8 mouse cellular contexts compared by ENCODE assay signal in the genomic region with DNA sequence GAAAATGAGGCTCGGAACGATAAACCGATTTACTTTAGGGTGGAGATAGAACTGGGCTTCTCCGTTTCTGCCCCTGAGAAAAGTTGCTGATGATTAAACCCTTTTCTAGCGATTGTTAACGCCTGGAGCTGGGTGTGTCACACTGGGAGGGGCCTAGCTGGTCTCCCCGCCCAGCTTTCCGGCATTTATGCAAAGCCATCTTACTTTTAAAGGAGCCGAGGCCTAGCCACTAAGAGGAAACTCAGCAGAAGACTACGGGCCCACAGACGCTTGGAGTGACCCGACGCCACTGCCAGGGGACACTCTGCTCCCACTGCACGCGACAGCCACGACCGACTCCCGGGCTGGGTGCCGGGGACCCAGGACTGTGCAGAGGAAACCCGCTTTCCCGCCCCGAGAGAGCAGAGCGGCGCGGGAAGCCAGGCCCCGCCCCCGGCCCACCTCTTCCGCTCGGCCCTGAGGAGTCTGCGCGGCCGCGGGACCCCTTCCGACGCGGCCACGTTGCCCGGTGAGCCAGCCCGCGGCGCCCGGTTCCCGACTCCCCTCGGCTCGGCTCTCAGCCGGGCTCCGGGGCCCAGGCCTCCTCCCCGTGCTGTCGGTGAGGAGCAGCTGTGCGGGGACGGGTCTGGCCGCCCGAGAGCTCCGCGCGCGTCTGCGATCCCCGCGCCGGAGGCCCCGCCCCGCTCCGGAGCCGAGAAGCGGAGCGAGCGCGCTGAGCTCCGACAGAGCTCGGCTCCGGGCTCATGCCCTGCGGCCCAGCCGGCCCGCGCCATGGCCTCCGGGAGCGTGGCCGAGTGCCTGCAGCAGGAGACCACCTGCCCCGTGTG. TPM values are rescaled to one million over a fixed set of nuclear protein-coding genes. Genes with fewer than 3 reads are reported as not detected.
DNase-seq lines count a peak whose midpoint lies in the region; ATAC-seq lines count a peak whose summit lies in the region.

No protein-coding gene starts in this region.

- peak overlapping the region; percentile 95 for H3K9ac ChIP-seq in intestine, embryonic 14.5 days (ENCODE audit: low read length)

- peak overlapping the region; percentile 100 for H3K4me3 ChIP-seq in intestine, embryonic 14.5 days (ENCODE audit: low read depth, low read length)

- peaks cover 34% of the 10 kb centered on the region for H3K36me3 ChIP-seq in intestine, embryonic 14.5 days (ENCODE audit: control insufficient read depth, insufficient read depth, low read length)

- peak; percentile 93 for ATAC-seq in intestine, embryonic 14.5 days (replicated peaks; ENCODE audit: low FRiP score, low TSS enrichment, low read depth)

- H3K27ac ChIP-seq in intestine, embryonic 14.5 days (ENCODE audit: low read depth): peak overlapping the region; percentile 96

- peak; percentile 75 to 80 for DNase-seq in adrenal gland, adult 18-20 months (ENCODE audit: low spot score in 2 of 2)
- peak; percentile 90 for DNase-seq in embryo, embryonic 10 days (ENCODE audit: low spot score)
- DNase-seq in gastrocnemius, postnatal 14 days: peak; percentile 83
- DNase-seq in intestine, embryonic 14.5 days (ENCODE audit: low spot score): peak; percentile 97
- peak; percentile 92 to 94 for DNase-seq in left cerebral cortex, postnatal 25 days (ENCODE audit: low spot score in 2 of 2)
- peak; percentile 84 for DNase-seq in mesoderm, embryonic 11.5 days (ENCODE audit: low read depth, low spot score)
- DNase-seq in right cerebral cortex, postnatal 36 days (ENCODE audit: low spot score in 2 of 2): peak; percentile 83 to 85
- DNase-seq in urinary bladder, postnatal 4 days (ENCODE audit: low spot score in 2 of 2): peak; percentile 75 to 84

- WGBS in intestine, embryonic 14.5 days: under 1% methylated on average over 79 of the region's 80 CpGs

- H3K27me3 ChIP-seq in intestine, embryonic 14.5 days (replicated peaks; ENCODE audit: control insufficient read depth, insufficient read depth, low read length): no peaks in the 10 kb centered on the region

- intact Hi-C loops in gastrocnemius, postnatal 14 days (cut with DNase I; ENCODE audit: low total_unique reads): no loop called here
- intact Hi-C loops in left cerebral cortex, postnatal 25 days (cut with DNase I): loop anchor here (5.0 kb wide), 1 partner anchor 532 kb away; no protein-coding TSS in a partner anchor

- peaks cover 14% of the 10 kb centered on the region for H3K4me1 ChIP-seq in intestine, embryonic 14.5 days (replicated peaks; ENCODE audit: control insufficient read depth, insufficient read depth, low read length)

- H3K9me3 ChIP-seq in intestine, embryonic 14.5 days (ENCODE audit: control insufficient read depth, low read length): no peaks in the 10 kb centered on the region

- peak overlapping the region; percentile 86 for H3K4me2 ChIP-seq in intestine, embryonic 14.5 days (ENCODE audit: low read length)

RNA-seq across cellular contexts. Expression of a gene that starts 0.7 kb away (rescaled TPM):
- total RNA-seq in adrenal gland, adult 18-20 months (2021): 10 to 100 TPM; 45.3 to 49.9 TPM
- 10 to 100 TPM; 22.2 to 26.4 TPM for total RNA-seq in gastrocnemius, postnatal 14 days (2021)
- 167 and 169 TPM in 2 replicates for polyA plus RNA-seq in intestine, embryonic 14.5 days (2014; fragmentation: Nextera tagmentation; extraction: Ambion mirVana)
- 10 to 100 TPM; 34.3 to 41.2 TPM for total RNA-seq in left cerebral cortex, postnatal 25 days (2021)

RNA-seq across cellular contexts. Expression of a gene that starts 34.3 kb away (rescaled TPM):
- not detected for total RNA-seq in adrenal gland, adult 18-20 months (2021)
- total RNA-seq in gastrocnemius, postnatal 14 days (2021): not detected
- not detected in 2 replicates for polyA plus RNA-seq in intestine, embryonic 14.5 days (2014; fragmentation: Nextera tagmentation; extraction: Ambion mirVana)
- total RNA-seq in left cerebral cortex, postnatal 25 days (2021): not detected

RNA-seq across cellular contexts. Expression of a gene that starts 50.5 kb away (rescaled TPM):
- total RNA-seq in adrenal gland, adult 18-20 months (2021): not detected
- total RNA-seq in gastrocnemius, postnatal 14 days (2021): not detected
- polyA plus RNA-seq in intestine, embryonic 14.5 days (2014; fragmentation: Nextera tagmentation; extraction: Ambion mirVana): not detected in 2 replicates
- total RNA-seq in left cerebral cortex, postnatal 25 days (2021): not detected

Comparison
In these comparisons a context has a peak if more than half of its experiments do, and no peak if none do; other contexts are left out.
1. Peak in every context shown above with its lines: DNase-seq, ATAC-seq, H3K4me3 ChIP-seq and H3K27ac ChIP-seq.